Mouse (Mus musculus) left cerebral cortex, postnatal 25 days (tissue): ENCODE measurements around the gene Arl2bp. TPM values are rescaled to one million over a fixed set of nuclear protein-coding genes. Genes with fewer than 3 reads are reported as not detected.

Experiments used
- DNase-seq, 2 experiments: peaks; one replicate each; pipeline ENCODE4 v3.0.0; 2022; ENCODE audit warnings: low spot score in 2 of 2, mixed read lengths in 1 of 2
- intact Hi-C: fragments of 180-260 bp; cut with DNase I; formaldehyde crosslinking; loops from one replicate; pipeline ENCODE4 v1.15.1; 2025
- total RNA-seq, 2 experiments: library from RNA; stranded (reverse); gene quantifications; 2 replicates each; pipeline ENCODE4 v1.2.3; 2021

Gene Arl2bp
- total RNA-seq, 2 experiments from 2014 or later: 157 to 158 TPM

- DNase-seq: no peak
- intact Hi-C loops: no loop called here
Measured at GRCm38 (mm10) chr8:94716841-94717240, 50.4 kb downstream of the Arl2bp start.

Other genes with a start within 250 kb of the Arl2bp start
- under 1 TPM; 0.21 to 0.71 TPM for gene Nlrc5, start 232.2 kb upstream of the Arl2bp start, total RNA-seq
- gene Cpne2, start 133.6 kb upstream of the Arl2bp start, total RNA-seq: 10 to 100 TPM; 23.3 to 24.6 TPM
- 10 to 100 TPM; 26.6 to 30.3 TPM for gene Rspry1, start 64.7 kb upstream of the Arl2bp start, total RNA-seq
- gene Fam192a, start 64.6 kb upstream of the Arl2bp start, total RNA-seq: 10 to 100 TPM; 37.2 to 44.9 TPM
- gene Pllp, start 29.7 kb downstream of the Arl2bp start, total RNA-seq: 10 to 100 TPM; 37.5 to 40.2 TPM
- gene Ccl22, start 79.0 kb downstream of the Arl2bp start, total RNA-seq: under 1 TPM in 1 of 2 experiments, not detected in 1; 0.21 TPM
- gene Cx3cl1, start 105.4 kb downstream of the Arl2bp start, total RNA-seq: 100 to 1,000 TPM; 749 to 762 TPM
- gene Ccl17, start 143.9 kb downstream of the Arl2bp start, total RNA-seq: 1 to 10 TPM; 8.6 to 9.3 TPM
- 10 to 100 TPM; 82.4 to 94.4 TPM for gene Coq9, start 171.7 kb downstream of the Arl2bp start, total RNA-seq
- 10 to 100 TPM; 67.9 to 74.1 TPM for gene Ciapin1, start 171.8 kb downstream of the Arl2bp start, total RNA-seq
- gene Polr2c, start 190.8 kb downstream of the Arl2bp start, total RNA-seq: 10 to 100 TPM; 67.4 to 76.6 TPM
- 10 to 100 TPM; 23.2 to 25.6 TPM for gene Dok4, start 209.7 kb downstream of the Arl2bp start, total RNA-seq